Mouse (Mus musculus) heart, adult 2 months (tissue): ENCODE results near the gene Mtus2.
A peak's percentile ranks its signal among the peaks of the same experiment; 100 is the strongest.

Experiments
- CTCF ChIP-seq: fragments of 200-600 bp; IDR thresholded peaks from 2 replicates; pipeline ENCODE4 v1.8.1; 2022; ENCODE audit warnings: antibody characterized with exemption, mild to moderate bottlenecking, moderate library complexity
- POLR2A ChIP-seq: fragments of 200-500 bp; IDR thresholded peaks from 2 replicates; pipeline ENCODE4 v1.6.1; 2011; ENCODE audit warnings: mild to moderate bottlenecking, low read depth, low read length, control low read depth; ENCODE audit not compliant: insufficient read depth

DNA sequence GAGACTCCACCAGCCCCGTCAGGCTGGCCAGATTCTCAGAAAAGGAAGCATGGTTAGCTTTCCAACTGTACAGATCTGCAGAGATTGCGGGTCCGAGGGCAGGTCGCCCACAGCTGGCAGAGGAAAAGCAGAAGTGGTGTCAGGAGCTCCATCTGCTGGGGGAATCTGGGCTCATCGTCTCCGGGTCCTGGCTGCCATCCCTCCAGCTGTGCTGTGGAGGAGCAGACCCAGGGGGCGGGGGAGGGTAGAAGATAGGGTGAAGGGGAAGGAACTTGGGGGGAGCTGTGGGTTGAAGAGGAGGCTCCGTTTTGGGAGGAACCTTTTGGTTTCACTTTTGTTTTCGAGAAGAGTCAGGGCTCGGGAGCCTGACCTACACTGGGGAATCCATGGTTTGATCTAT is 353.7 kb downstream of the Mtus2 start:
- TF ChIP-seq POLR2A: no peak
- peak; percentile 17; the same call in 1 of the 2 replicates for TF ChIP-seq CTCF
